Mouse (Mus musculus) urinary bladder, adult 2 months (tissue): Measurements from ENCODE around the gene Dnah8. TPM values are rescaled to one million over a fixed set of nuclear protein-coding genes. Genes with fewer than 3 reads are reported as not detected.

Source experiments
- DNase-seq: peaks from one replicate; pipeline ENCODE4 v3.0.0; 2022; ENCODE audit warnings: low spot score
- polyA plus RNA-seq: library from polyadenylated mRNA; depleted of rRNA; stranded (reverse); fragments of >200 nt; gene quantifications from 2 replicates; pipeline ENCODE4 v1.2.3, GENCODE M21; 2012; rRNA removed

The Dnah8 gene
- polyA plus RNA-seq, 1 experiment = 0.78 TPM

DNA sequence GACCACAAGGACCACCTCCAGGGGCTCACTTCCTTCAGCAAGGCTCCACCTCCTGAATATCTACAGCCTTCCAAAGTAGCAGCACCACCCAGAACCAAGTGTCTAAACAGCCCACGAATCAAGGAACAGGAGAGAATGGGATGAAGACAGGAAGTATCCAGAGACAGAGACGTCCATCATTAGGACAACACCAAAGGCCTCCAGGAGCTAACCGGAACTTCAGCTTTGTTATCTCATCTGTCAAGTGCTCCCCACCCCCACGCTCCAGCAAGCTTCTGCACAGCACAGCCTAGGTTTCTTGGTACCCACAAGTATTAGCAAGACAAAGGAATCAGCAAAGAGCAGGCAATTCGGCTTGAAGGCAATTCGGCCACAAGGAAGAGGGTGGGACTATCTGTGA, 254.5 kb downstream of the Dnah8 start:
- no peak for DNase-seq

DNA sequence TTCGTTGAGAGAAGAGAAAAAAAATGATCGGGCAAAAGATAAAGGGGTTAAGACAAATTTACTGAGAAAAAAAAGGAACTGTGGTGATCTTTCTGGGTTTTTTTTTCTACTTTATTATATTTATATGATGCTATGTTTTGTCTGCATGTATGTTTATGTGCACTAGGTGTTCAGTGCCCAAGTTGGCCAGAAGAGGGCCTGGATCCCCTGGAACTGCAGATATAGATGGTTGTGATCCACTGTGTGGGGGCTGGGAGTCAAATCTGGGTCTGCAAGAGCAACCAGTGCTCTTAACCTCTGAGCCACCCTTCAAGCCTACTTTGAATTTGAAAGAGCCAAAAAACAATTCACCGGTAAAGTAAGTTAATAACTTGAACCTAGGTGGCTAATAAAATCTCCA, 256.2 kb downstream of the Dnah8 start:
- no peak for DNase-seq

DNA sequence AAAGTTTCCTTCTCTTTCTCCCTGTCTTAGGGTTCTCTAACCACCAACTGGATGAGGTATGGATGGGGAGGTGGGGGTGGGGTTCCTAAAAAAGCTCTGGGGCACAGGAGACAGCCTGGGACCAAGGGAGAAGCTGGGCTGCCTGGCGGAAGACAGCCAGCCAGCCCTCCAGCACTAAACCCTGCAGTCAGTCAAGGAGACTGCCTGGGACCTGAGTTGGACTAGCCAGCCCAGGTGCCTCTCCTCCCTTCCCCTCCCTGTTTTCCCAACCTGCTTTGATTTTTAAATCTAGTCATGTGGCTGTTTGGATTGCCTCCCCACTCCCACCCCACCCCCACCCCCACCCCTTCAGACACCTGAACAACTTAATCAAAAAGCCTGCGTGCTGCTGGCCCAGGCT, 256.8 kb downstream of the Dnah8 start:
- DNase-seq = no peak

DNA sequence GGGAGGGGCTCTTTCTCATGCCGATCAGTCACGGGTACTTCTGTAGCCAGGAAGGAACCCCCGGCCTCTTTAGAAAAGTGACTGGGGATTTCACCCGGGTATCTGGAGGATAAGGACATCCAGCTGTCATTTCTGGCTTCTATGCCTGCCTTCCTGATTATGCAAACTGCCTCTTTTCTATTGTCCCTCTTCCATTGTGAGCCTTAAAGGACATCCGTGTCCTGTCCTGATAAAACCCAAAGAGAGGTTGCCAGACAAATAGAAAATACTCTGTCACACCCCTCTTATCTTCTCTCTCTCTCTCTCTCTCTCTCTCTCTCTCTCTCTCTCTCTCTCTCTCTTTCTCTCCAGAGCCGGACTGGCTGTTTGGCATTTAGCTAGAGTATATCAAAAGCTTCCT, 258.1 kb downstream of the Dnah8 start:
- no peak for DNase-seq

DNA sequence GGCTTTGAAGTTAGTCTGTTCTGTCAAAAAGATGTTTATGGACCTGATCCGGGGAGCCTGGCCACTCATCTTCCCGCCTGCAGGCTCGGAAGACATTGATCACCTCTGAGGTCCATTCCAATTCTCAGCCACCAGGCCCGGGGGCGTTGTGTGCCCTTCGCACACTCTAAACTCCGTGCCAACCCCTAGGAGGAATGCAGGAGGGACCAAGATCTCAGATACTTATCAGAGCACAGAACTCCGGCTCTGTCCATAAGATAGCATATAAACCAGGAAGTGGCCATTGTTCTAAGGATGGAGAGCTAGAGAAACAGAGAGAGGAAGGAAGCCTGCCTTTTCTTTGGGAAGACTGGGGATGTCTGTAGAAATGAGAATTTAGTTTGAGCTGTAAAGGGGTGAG, 259.4 kb downstream of the Dnah8 start:
- DNase-seq = no peak

DNA sequence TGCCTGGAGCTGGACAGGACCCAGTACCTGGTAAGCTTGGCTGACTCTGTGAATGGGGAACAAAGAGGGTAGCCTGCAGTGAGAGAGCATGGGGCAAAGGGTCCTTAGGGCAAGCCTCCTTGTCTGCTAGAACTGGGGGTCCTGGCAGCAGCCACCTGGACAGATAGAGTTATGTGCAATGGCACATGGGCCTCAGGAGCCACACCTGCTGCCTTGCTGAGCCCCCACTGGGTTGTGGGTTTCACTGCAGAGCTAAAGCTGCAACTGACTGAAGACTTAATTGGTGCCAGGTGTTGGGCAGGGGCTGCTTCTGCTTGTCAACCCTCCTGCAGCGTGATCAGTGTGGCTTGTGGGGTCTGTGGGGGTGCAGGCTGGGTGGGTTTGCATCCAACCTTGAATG, 267.9 kb downstream of the Dnah8 start:
- no peak for DNase-seq

DNA sequence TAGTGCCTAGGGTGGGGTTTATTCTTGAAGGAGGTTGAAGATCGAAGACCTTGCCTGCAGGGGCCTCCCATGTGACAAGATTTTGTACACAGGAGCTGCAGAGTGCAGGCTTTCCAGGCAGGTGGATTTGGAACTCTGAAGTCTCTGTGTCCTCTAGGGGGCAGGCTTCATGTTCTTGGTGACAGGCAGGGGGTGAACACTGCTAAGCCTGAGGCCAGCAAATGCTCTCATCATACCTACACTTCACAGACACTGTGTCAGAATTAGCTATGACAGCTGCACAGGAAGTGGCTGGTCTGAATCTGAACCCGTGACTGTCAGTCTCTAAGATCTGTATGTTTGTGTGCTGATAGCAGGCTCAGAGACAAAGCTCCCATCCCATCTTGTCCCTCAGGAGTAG, 268.6 kb downstream of the Dnah8 start:
- no peak for DNase-seq

DNA sequence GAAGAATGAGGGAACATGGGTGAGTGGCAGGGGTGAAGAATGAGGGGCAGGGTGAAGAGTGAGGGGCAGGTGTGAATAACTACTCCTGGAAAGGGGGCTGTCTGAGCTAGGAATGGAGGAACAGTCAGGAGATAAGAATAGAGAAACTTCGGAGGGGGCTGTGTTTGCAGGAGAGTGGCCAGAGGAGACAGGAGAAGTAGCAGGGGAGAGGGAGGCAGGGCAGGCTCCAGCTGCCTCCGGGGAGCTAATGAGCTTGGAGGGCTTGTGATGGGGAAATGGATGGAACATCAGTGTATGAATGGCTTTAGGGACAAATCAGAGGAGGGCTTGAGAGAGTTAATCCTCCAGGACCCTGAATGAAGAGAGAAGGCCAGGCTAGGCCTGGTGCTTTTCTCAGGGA, 272.9 kb downstream of the Dnah8 start:
- DNase-seq = no peak

DNA sequence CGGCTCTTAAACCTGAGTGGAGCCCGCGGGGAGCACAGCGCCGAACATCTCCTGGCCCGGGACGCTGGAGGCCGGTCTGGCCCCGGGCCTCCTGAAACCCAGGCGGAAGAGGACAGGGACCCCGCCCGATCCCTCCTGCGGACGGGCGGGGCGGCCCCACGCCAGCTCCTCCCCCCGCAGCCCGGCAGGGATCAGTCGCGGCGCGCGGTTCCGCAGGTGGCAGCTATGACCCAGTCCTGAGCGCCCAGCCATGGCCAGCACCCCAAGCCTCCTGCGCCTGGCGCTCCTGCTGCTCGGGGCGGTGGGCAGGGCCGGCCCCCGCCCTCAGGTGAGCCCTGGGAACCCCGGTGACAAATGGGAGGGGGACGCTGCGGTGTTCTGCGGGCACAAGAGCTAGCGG, 277.5 kb downstream of the Dnah8 start, which contains the start of gene Glp1r:
Gene Glp1r, plus strand, starts transcription at position 191 of the 400 bp plus-strand sequence.
- no peak for DNase-seq

DNA sequence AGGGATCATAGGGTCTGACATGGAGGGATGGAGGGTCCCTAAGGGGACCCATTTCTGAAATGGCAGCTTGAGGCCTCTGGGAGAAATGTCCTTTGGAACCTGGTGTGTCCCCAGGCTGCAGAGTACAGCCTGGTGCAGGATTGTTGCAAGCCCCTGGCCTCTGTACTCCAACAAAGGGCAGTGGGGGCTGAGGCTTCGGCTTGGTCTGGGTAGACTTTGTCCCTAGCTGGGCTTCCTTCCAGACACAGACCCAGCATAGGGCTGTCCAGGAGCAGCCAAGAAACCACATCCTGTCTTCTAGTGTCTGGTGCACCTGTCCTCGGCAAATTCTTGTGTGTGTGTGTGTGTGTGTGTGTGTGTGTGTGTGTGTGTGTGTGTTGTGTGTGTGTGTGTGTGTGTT, 279.9 kb downstream of the Dnah8 start:
- DNase-seq = no peak

DNA sequence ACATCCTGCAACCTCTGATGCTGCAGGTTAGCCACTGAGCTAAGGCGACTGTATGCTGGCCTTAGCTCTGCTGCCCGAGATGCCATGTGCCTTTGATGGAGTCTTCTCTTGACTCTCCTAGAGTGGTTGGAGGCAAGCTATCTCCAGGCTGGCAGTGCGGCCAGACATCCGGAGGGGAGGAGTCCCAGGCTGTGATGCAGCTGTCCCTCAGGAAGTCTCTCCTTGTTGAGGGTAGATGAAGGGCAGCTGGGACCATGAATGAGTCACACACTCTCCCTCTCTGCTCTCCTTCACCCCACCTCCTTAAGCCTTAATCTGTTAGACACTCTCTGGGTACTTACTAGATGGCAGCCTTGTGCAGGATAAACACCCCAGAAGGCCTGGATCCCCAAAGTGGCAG, 283.4 kb downstream of the Dnah8 start:
- DNase-seq = no peak

DNA sequence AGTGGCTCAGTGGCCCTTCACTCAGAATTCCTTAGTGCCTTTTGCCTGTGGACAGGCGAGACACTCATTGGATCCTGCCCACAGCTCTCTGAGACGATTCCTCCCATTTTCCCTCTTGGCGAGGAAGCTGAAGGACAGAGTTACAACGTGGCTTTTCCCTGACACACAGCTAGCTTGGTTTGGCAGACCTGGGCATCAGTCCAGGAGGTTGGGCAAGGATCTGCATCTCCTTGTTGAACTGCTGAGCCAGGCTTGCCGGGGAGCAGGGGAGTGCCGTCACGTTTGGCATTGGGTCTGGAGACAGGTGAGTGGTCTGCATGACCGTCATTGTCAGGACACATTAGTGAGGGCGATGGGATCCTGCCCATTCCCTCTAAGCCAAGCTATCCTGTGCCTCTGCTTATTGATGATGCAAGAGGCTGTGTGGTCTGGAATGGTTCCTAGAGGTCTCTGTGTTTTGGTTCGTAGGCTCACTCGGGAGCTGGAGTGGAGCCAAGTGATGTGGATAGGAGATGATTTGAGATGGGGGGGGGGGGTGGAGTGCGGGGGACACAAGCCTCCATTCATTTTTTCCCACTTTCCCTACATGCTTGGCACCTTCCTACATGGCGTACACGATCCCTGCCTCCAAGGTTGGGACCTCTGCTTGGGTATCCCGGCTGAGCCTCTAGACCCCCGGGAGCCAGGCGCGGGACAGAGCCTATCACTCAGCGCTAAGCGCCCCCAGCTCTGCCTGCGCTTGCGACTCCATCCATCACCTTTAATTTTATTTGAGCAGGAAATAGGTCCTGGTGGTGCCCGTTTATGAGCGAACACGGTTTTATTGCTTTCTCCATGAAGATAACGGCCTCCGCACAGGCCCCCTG, 286.9 kb downstream of the Dnah8 start:
- DNase-seq = no peak

DNA sequence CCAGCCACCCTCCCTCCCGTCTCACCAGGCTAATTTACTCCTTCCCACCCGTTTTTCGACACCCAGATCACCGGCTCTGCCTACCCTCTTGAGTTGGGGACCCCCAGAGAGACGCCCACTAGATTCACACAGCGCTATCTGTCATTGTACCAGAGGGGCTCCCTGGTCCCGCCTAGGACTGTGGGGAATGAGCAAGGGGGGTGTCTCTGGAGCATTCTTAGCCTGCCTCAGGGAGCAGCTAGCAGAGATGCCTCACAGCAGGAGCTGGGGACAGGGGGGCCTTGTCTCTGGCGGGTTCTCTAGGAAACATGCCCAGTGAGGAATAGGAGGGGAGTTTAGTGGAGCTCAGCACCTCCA, 287.6 kb downstream of the Dnah8 start:
- no peak for DNase-seq

DNA sequence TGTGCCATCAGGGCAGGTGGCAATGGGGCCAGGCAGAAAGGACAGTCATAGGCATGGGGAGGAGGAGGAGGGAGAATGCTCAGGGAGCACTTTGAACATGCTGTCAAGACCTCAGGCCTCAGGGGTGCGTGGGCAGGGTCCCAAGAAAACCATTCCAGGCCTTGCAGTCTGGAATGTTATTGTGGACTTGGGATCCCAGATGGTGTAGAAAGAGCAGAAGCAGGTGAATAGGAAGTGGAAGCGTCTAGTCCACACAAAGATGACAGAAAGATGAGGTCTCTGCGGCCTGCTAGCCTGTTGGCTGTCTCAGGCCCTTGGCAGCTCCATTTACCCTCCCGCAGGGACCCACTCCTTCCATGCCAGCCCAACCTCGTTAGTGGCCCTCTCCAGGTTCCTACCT, 288.4 kb downstream of the Dnah8 start:
- no peak for DNase-seq

DNA sequence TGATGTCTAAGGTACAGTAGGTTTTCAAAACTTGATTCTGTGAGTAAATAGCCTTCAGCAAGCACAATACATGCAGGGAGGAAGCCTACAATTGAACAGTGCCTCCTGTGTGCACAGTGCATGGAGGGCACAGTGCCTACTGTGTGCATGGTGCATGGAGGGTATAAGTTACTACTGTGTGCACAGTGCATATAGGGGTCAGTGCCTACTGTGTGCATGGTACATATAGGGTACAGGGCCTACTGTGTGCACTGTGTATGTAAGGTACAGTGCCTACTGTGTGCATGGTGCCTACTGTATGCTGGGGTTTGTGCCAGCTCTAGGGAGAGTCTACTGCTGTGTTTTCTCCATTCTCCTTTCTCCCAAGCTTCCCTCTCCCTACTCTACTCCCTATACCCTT, 290.1 kb downstream of the Dnah8 start:
- DNase-seq = no peak

DNA sequence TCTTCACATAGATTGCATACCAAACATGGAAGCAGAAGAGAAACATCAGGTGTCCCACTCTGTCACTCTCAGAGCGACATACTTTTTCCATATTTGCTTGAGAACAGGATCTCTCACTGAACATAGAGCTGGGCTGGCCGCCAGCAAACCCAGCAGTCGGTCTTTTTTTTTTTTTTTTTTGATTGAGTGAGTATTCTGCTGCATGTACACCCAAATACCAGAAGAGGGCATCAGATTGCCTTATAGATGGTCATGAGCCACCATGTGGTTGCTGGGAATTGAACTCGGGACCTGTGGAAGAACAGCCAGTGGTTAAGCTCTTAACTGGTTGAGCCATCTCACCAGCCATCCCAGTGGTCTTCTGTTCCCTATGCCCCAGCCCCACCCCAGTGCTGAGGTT, 299.4 kb downstream of the Dnah8 start:
- no peak for DNase-seq

Other genes starting within 250 kb of the Dnah8 start
- gene Btbd9, start 47.9 kb upstream of the Dnah8 start, polyA plus RNA-seq = 11.7 and 14.0 TPM in 2 replicates
- gene Glo1, start 2.5 kb downstream of the Dnah8 start, polyA plus RNA-seq = 115 and 117 TPM in 2 replicates